Mouse (Mus musculus) stomach, embryonic 16.5 days (tissue): ENCODE measurements at regions not wholly inside any gene's neighbourhood (a gene's known extent, or its start where the extent isn't known, plus 50 kb on each side); places are given as distances from the start of the nearest gene placed in this dataset.

Source experiments
- ATAC-seq: fragments of 200-750 bp; cut with Nextera tagmentation; 2 replicates; pipeline ENCODE4 v1.8.0; 2017; ENCODE audit warnings: moderate number of reproducible peaks, moderate TSS enrichment; ENCODE audit not compliant: insufficient read depth, low FRiP score
- H3K27ac ChIP-seq: fragments of 300-500 bp; sonication (generic); 2 replicates; pipeline ENCODE4 v1.5.1; 2014; ENCODE audit warnings: low read length
- H3K27me3 ChIP-seq: fragments of 300-500 bp; sonication (generic); 2 replicates; pipeline ENCODE4 v1.6.1; 2014; ENCODE audit warnings: low read length, control low read depth, mixed read lengths; ENCODE audit not compliant: control insufficient read depth, insufficient read depth
- H3K36me3 ChIP-seq: fragments of 300-500 bp; sonication (generic); 2 replicates; pipeline ENCODE4 v1.6.1; 2014; ENCODE audit warnings: low read length; ENCODE audit not compliant: control insufficient read depth, insufficient read depth
- H3K4me1 ChIP-seq: fragments of 300-500 bp; sonication (generic); 2 replicates; pipeline ENCODE4 v1.6.1; 2014; ENCODE audit warnings: low read length, control low read depth, mixed read lengths; ENCODE audit not compliant: control insufficient read depth, insufficient read depth
- H3K4me2 ChIP-seq: fragments of 300-500 bp; sonication (generic); 2 replicates; pipeline ENCODE4 v1.6.1; 2014; ENCODE audit warnings: low read depth, low read length, mixed read lengths
- H3K4me3 ChIP-seq: fragments of 300-500 bp; sonication (generic); replicated peaks from 2 replicates; pipeline ENCODE4 v1.5.1; 2014; ENCODE audit warnings: mild to moderate bottlenecking, low read length
- H3K9ac ChIP-seq: fragments of 300-500 bp; sonication (generic); 2 replicates; pipeline ENCODE4 v1.6.1; 2014; ENCODE audit warnings: low read length
- H3K9me3 ChIP-seq: fragments of 300-500 bp; sonication (generic); replicated peaks from 2 replicates; pipeline ENCODE4 v1.6.1; 2016; ENCODE audit warnings: low read length, control low read depth; ENCODE audit not compliant: control insufficient read depth
- WGBS: fragments of 180-500 bp; shearing (Covaris S2); extraction: QIAGEN DNeasy Blood & Tissue Kit; methylation state at CpG from one replicate; pipeline ENCODE4 v1.1.7; 2014; 5-methylcytosine and 5-hydroxymethylcytosine counted together

DNA sequence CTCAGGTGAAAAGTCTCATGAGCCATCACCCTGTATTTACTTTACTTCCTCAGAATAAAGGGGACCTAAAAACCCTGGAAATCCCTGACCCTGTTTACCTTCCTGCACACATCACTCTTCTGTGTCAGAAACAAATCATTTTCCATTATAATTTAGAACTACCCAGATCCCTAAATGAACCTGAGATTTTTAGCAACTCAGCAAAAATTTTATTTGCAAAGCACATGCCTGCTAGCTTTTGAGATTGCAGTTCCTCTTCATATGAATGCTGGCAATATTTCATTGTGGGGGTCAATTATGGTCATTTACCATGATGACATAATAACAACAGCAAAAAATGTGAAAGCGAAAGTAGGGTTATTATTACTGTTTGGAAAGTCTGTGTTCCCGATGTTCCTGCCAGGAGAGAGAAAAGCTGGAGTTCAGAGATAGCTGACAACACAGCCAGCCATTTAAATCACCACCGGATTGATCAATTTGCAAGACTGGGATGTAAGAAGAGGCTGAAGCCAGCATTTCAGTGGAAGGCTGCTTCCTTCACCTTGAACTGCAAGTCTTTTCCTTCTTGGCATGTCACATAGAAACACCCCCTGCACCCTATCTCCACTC lies 476.5 kb downstream of the Tmem161b start:
- H3K4me1 ChIP-seq, result no peaks in the 10 kb centered on the region
- no peaks in the 10 kb centered on the region for H3K9me3 ChIP-seq
- no peaks in the 10 kb centered on the region for H3K27me3 ChIP-seq
- ATAC-seq, result no peak
- H3K4me2 ChIP-seq, result no peak overlapping the region
- 36% methylated on average over 3 of the region's 3 CpGs for WGBS
- H3K9ac ChIP-seq, result no peak overlapping the region
- no peak overlapping the region for H3K4me3 ChIP-seq
- no peak overlapping the region for H3K27ac ChIP-seq
- H3K36me3 ChIP-seq, result no peaks in the 10 kb centered on the region

DNA sequence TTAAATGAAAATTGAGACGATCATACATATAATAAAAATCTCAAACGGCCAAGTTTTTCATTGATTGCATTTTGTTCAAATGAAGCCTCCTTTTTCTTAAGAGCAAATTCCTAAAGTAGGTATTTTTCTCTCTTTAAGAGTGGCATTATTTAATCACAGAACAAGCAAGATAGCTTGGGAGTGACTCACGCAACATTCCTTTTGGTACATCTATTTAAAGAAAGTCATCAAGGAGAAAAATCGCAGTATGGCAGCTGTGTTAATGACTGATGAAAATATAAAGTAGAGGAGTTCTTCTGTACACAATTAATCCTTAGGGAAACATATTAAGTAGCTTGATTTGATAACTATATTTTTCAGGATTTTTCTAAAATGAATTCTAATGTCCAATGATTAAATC lies 448.0 kb upstream of the Ccnh start:
- Histone ChIP-seq H3K4me2 (no peak overlapping the region), H3K36me3 (no peaks in the 10 kb centered on the region), H3K27me3 (no peaks in the 10 kb centered on the region), H3K9ac (no peak overlapping the region), H3K4me1 (no peaks in the 10 kb centered on the region), H3K9me3 (no peaks in the 10 kb centered on the region), H3K4me3 (no peak overlapping the region), H3K27ac (no peak overlapping the region)
- no peak for ATAC-seq
- 74% methylated on average over 4 of the region's 4 CpGs for WGBS

DNA sequence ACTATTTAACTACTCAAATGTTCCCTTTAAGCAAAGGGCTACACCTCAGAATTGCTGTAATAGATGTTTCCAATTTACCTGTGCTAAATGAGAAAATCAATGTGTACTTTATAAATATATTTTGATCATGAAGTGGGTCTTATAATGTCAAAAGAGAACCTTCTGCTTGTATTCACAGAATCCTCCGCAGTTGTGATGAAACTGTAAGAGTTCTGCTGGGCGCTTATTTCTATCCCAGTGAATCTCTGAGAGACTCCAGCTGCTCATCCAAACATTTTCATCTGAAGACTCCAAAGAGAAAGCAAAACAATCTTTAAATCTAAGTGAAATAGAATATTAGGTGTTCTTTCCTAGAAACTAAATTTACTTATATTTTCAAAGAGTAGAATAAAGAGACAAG lies 440.9 kb upstream of the Ccnh start:
- 70% methylated on average over 2 of the region's 2 CpGs for WGBS
- Histone ChIP-seq H3K4me2 (no peak overlapping the region), H3K9ac (no peak overlapping the region), H3K4me1 (no peaks in the 10 kb centered on the region), H3K27me3 (no peaks in the 10 kb centered on the region), H3K27ac (no peak overlapping the region), H3K9me3 (no peaks in the 10 kb centered on the region), H3K4me3 (no peak overlapping the region), H3K36me3 (no peaks in the 10 kb centered on the region)
- no peak for ATAC-seq

DNA sequence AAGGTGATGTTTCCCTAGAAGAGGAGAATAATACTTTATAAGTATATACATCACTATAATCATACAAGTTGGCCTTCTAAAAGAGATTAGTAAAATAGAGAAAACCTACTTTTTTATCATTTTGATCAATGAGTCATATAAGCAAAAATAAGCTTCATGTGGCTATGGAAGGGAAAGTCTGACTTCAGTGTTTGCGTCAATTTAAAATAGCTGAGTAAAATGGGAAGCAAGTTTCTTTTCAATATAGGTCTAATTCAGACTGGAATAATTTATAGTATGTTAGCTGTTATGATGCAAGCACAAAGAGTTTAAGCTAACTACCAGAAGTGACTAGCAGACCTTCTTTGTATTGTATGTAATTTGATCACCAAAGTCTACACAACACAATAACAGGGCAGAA lies 440.0 kb upstream of the Ccnh start:
- Histone ChIP-seq H3K9me3 (no peaks in the 10 kb centered on the region), H3K9ac (no peak overlapping the region), H3K27me3 (no peaks in the 10 kb centered on the region), H3K4me3 (no peak overlapping the region), H3K4me2 (no peak overlapping the region), H3K4me1 (no peaks in the 10 kb centered on the region), H3K27ac (no peak overlapping the region), H3K36me3 (no peaks in the 10 kb centered on the region)
- no peak for ATAC-seq
- WGBS, result 93% methylated on average over 1 of the region's 1 CpGs

DNA sequence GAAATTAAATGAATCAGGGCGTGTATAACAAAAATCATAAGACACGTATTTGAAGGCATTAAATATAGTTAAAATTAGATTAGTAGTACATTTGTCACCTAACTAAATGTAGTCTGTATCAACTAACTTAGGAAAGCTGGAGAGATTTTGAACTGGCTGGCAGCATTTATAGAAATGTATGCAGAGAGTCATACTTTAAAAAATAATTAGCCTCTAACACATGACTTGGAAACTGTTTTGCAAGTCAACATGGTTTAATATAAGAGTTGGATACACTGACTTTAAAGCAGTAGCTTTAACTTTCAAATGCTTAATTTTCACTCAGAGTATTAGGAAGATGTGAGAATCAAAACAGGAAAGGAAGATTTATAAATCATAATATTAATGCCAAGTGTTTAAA lies 439.1 kb upstream of the Ccnh start:
- H3K4me2 ChIP-seq, result no peak overlapping the region
- no peaks in the 10 kb centered on the region for H3K4me1 ChIP-seq
- H3K4me3 ChIP-seq, result no peak overlapping the region
- H3K27ac ChIP-seq, result no peak overlapping the region
- no peak overlapping the region for H3K9ac ChIP-seq
- H3K36me3 ChIP-seq, result no peaks in the 10 kb centered on the region
- no peaks in the 10 kb centered on the region for H3K9me3 ChIP-seq
- no peak for ATAC-seq
- H3K27me3 ChIP-seq, result no peaks in the 10 kb centered on the region
- 79% methylated on average over 2 of the region's 2 CpGs for WGBS

DNA sequence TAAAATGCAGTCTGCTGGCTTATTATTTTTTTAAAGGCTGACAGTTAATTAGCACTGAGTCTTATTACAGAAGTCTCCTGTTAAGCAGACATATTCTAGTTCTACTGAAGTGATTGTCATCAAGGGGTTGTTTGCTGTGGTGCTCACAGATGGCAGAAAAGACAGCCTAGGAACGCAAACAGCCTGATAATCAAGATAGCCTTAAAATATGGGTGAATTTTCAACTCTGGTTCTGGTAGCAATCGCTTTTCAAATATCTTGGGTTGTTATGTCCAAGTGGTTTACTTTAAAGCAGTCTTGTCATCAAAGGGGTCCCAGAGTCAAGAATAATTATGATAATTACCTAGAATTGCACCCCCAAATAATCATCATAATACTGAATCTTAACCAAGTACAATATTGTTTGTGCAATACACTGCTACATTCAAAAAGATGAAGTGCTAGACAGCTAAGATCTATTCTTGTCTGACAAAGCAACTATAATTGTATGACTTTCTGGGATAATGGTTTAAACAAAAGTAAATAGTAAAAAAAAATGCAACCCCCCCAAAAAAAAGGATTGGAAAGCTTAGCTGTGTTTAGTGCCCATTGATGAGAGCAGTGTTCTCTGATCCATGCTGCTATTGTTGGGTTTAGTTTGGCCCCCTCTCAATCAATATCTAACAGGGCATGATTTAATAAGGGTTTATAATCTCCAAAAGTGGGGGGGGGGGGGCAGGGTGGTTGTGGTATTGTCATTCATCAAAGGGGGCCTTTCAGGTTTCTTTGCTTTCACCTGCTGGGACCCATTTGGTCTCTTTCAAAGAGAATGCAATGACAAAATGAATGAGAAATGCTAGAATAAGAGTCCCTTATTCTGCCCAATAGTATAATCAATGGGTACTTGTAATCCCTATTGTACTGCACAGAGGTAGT lies 437.4 kb upstream of the Ccnh start:
- WGBS, result 67% methylated on average over 2 of the region's 2 CpGs
- Histone ChIP-seq H3K27ac (no peak overlapping the region), H3K4me3 (no peak overlapping the region), H3K4me1 (no peaks in the 10 kb centered on the region), H3K4me2 (no peak overlapping the region), H3K27me3 (no peaks in the 10 kb centered on the region), H3K9ac (no peak overlapping the region), H3K9me3 (no peaks in the 10 kb centered on the region), H3K36me3 (no peaks in the 10 kb centered on the region)
- ATAC-seq, result no peak

DNA sequence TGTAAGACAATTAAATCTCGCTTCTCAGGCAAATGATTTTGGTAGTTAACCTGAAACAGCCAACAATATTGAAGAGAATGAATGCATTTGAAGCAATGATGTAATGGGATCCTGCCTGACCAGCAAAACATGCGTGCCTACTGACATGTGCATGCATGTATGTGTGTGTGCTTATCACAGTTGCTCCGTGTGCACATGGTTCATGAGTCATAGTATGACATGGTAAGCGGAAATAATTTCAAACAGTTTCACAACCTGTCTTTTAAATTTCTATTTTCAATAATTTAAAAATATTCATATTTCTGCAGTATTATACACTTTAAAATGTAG lies 436.8 kb upstream of the Ccnh start:
- Histone ChIP-seq H3K27me3 (no peaks in the 10 kb centered on the region), H3K9me3 (no peaks in the 10 kb centered on the region), H3K9ac (no peak overlapping the region), H3K4me3 (no peak overlapping the region), H3K4me1 (no peaks in the 10 kb centered on the region), H3K4me2 (no peak overlapping the region), H3K27ac (no peak overlapping the region), H3K36me3 (no peaks in the 10 kb centered on the region)
- 72% methylated on average over 4 of the region's 4 CpGs for WGBS
- ATAC-seq, result no peak

DNA sequence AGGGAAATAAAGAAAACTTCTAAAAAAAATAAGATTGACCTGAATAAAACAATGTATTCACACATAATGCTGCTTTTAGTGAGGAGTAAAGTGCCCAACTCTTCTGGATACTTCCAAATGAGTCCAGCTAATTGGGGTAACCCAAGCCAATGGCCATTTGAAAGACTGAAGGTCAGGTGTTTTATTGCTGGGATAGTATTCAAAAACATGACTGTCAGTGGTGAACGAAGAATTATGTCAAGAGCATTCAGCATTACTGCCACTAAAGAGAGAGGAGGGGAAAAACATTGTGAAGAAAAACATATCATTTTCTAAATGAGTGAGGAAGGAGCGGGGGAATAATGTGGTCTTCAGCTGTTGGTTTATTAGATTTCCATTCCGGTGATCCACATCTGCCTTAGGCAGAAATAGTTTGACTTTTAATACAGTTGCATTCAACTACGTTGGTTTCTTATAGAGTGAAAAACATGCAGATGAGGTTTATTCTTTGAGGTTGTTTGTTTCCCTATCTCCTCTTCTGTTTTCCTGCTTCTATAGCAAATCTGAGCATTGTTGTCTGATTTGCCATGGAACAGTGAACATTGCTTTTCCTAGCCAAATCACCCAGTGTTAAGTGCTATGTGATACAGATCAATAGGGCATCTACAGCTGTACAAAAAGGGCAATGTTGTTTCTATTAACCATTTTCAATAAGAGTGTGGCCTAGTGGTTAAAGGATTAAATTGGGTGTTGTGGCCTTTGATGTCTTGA lies 435.3 kb upstream of the Ccnh start:
- WGBS, result 82% methylated on average over 4 of the region's 4 CpGs

More for the DNA sequence above, 435.3 kb upstream of the Ccnh start:
- Histone ChIP-seq H3K27me3 (no peaks in the 10 kb centered on the region), H3K4me2 (no peak overlapping the region), H3K36me3 (no peaks in the 10 kb centered on the region), H3K9me3 (no peaks in the 10 kb centered on the region), H3K27ac (no peak overlapping the region), H3K4me1 (no peaks in the 10 kb centered on the region), H3K9ac (no peak overlapping the region), H3K4me3 (no peak overlapping the region)
- ATAC-seq, result no peak
